Mouse (Mus musculus) erythroblast, embryonic 14.5 days (primary cell): ENCODE measurements around the gene Lrrc8a.

Experiments
- GATA1 ChIP-seq: IDR thresholded peaks from 2 replicates; pipeline ENCODE4 v1.6.1; 2012; ENCODE audit warnings: low read length, inconsistent platforms, mixed read lengths
- TAL1 ChIP-seq: IDR thresholded peaks from 3 replicates; pipeline ENCODE4 v1.6.1; 2012; ENCODE audit warnings: low read length, inconsistent platforms, mixed read lengths

DNA sequence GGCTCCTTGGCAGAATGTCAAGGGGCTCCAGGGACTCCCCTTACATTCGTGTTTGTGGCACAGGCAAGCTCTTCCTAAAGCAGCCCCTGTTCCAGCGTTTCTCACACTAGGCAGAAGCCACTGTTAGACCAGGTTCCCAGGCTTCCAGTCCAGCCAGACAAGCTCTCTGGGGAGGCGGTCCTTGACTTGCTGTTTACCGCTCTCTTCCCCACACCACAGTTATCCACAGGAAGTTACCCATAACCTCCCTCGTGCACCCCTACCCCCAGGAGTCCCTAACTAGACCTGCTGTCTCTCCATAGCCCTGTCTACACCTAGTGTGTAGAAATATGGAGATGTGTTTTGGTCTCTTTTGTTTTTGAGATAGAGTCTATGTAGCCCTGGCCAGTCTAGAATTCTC is 16.3 kb downstream of the Lrrc8a start:
- TF ChIP-seq GATA1, result no peak
- TF ChIP-seq TAL1, result no peak
